Mouse (Mus musculus): ENCODE data around the gene Secisbp2l. TPM values are rescaled to one million over a fixed set of nuclear protein-coding genes. Genes with fewer than 3 reads are reported as not detected.
A peak's percentile ranks its signal among the peaks of the same experiment; 100 is the strongest.

Secisbp2l gene
- polyA plus RNA-seq, 1 experiment = 59.0 TPM

DNA sequence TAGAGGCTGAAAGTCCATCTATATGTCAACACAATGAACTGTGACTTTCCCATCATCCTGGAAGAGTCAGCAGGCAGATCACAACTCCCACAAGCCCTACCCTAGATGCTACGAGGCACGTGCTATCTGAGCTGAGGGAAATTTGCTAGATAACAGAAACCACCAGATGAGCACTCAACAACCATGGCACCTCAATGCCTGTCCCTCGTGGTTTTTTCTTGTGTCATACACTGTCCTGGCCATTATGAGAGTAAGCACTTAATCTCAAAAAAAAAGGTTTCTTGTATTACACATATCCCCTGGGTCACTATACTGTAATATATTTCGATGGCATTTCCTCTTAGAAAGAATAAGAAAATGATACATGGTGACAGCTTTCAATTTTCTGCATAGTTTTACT is 7.8 kb downstream of the Secisbp2l start:
- TF ChIP-seq POLR2A (IDR thresholded peaks at IDR 0.05; ENCODE audit: borderline replicate concordance, low read depth, low read length) (no peak), CTCF (IDR thresholded peaks at IDR 0.05; ENCODE audit: low read depth, low read length) (no peak)
- Histone ChIP-seq H3K4me3 (ENCODE audit: insufficient read depth, low read length) (no peak overlapping the region), H3K4me1 (ENCODE audit: control insufficient read depth, insufficient read depth, low read length) (peaks cover 9% of the 10 kb centered on the region), H3K27ac (ENCODE audit: insufficient read depth, low read depth, low read length) (no peak overlapping the region)

DNA sequence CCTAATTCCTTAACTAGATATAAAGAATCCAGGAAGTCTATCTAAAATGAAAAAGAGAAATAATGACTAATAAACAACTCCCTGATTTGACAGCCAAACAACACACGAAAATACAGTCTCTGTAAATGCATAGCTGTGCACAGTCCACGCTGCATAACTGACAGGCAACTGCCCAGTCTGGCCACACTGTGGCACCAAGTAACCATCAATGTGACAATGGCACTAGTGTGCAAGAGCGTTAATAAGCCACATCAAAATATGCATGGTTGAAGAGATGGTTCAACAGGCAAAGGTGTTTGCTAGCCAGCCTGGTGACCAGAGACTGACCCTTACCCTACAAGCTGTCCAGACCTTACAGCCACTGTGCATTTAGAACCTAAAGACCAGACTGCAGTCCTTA is 17.6 kb downstream of the Secisbp2l start:
- Histone ChIP-seq H3K4me1 (ENCODE audit: control insufficient read depth, insufficient read depth, low read length) (no peaks in the 10 kb centered on the region), H3K27ac (ENCODE audit: insufficient read depth, low read depth, low read length) (no peak overlapping the region), H3K4me3 (ENCODE audit: insufficient read depth, low read length) (no peak overlapping the region)
- TF ChIP-seq CTCF (IDR thresholded peaks at IDR 0.05; ENCODE audit: low read depth, low read length) (no peak), POLR2A (IDR thresholded peaks at IDR 0.05; ENCODE audit: borderline replicate concordance, low read depth, low read length) (no peak)

DNA sequence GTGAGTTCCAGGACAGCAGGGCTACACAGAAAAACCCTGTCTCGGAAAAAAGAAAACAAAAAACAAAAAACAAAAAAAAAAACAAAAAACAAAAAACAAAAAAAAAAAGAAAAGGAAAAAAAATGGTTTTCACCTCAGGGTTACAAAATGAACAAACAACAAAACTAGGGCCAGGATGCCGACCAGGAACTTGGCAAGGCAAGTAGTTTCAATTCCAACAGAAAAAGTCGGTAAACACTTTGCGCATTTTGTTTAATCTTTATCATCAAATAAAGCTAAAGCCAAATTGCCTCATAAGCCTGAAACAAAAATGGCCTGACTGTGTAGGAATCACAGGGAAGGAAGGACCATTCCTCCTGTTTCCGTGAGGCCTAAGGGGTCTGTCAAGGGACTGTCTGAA is 18.1 kb downstream of the Secisbp2l start:
- Histone ChIP-seq H3K27ac (ENCODE audit: insufficient read depth, low read depth, low read length) (no peak overlapping the region), H3K4me1 (ENCODE audit: control insufficient read depth, insufficient read depth, low read length) (no peaks in the 10 kb centered on the region), H3K4me3 (ENCODE audit: insufficient read depth, low read length) (no peak overlapping the region)
- TF ChIP-seq POLR2A (IDR thresholded peaks at IDR 0.05; ENCODE audit: borderline replicate concordance, low read depth, low read length) (no peak), CTCF (IDR thresholded peaks at IDR 0.05; ENCODE audit: low read depth, low read length) (no peak)

DNA sequence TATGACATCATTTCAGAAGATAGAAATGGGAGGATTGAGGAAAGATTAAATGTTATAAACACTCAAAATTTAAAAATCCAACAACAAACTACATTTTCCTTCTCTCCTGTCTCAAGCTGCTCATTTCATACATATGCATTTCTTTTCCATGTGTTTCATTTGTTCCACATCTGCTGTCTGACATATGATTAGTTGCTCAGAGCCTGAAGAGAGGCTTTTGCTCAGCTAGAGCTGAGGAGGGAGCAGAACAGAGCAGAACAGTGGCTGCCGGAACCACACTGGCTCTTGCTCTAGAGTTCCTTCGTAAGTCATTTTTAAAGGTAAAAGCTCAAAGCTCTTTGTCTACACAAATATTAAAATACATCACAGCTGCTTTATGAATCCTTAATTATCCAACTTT is 33.3 kb downstream of the Secisbp2l start:
- TF ChIP-seq POLR2A (IDR thresholded peaks at IDR 0.05; ENCODE audit: borderline replicate concordance, low read depth, low read length) (no peak), CTCF (IDR thresholded peaks at IDR 0.05; ENCODE audit: low read depth, low read length) (no peak)
- no peak overlapping the region for H3K27ac ChIP-seq (ENCODE audit: insufficient read depth, low read depth, low read length)
- 0 out of 2 replicates have a peak, but pooled peaks cover 3% of the 10 kb centered on the region for H3K4me1 ChIP-seq (ENCODE audit: control insufficient read depth, insufficient read depth, low read length)
- H3K4me3 ChIP-seq (ENCODE audit: insufficient read depth, low read length) = no peak overlapping the region

DNA sequence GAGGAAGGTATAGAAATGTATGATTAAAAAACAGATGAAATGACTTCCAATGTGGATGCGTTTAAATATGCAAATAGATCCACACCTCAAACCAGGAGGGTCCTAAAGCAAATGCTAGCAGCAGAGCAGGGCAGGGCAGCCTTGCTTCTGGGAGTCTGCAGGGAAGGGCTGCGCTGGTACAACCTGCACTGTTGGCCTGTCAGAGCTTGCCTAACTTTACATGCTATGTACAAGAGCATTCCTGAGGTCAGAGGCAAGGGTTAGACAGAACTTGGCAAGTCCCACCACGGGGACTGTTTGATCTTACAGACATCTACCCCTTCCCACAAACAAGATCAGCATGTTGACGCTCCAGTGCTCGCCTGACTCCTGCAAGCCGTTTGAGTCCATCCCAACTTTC is 43.3 kb downstream of the Secisbp2l start:
- TF ChIP-seq POLR2A (IDR thresholded peaks at IDR 0.05; ENCODE audit: borderline replicate concordance, low read depth, low read length) = no peak
- TF ChIP-seq CTCF (IDR thresholded peaks at IDR 0.05; ENCODE audit: low read depth, low read length) = no peak
- Histone ChIP-seq H3K27ac (ENCODE audit: insufficient read depth, low read depth, low read length) (no peak overlapping the region), H3K4me1 (ENCODE audit: control insufficient read depth, insufficient read depth, low read length) (peaks cover 6% of the 10 kb centered on the region), H3K4me3 (ENCODE audit: insufficient read depth, low read length) (no peak overlapping the region)

DNA sequence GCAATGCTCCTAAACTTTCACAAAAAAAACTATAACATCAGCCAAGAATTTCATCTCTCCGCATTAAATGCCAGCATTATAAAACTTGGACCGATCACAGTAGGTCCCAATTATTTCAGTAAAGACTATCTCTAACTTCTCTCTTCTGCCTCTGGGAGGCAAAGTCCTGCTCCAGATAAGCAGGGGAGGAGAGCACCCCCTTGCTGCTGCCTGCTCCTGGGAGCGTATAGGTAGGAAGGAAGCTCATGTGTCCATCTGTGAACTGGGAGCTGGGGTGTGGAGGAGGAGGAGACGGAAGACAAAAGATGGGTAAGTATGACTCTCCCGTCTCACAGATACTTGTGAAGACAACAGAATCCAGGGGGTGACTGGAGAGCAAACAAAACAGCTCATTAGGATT is 44.0 kb downstream of the Secisbp2l start:
- Histone ChIP-seq H3K4me3 (ENCODE audit: insufficient read depth, low read length) (no peak overlapping the region), H3K4me1 (ENCODE audit: control insufficient read depth, insufficient read depth, low read length) (peaks cover 6% of the 10 kb centered on the region), H3K27ac (ENCODE audit: insufficient read depth, low read depth, low read length) (no peak overlapping the region)
- no peak for TF ChIP-seq CTCF (IDR thresholded peaks at IDR 0.05; ENCODE audit: low read depth, low read length)
- no peak for TF ChIP-seq POLR2A (IDR thresholded peaks at IDR 0.05; ENCODE audit: borderline replicate concordance, low read depth, low read length)

DNA sequence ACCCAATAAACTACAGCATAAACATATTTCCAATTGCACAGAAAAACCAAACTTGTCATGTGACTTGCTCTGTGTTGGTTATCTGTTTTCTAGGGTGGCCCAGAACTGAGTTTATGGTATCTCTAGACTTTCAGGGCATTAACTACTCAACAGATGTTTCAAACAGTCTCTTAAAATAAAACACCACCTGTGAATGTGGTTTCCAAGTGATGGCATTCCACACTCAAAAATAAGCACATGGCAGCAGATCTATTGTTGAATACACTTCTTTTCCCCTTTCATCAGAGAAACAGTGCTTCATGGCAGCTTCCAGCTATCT is 46.7 kb downstream of the Secisbp2l start:
- peaks cover 6% of the 10 kb centered on the region for H3K4me1 ChIP-seq (ENCODE audit: control insufficient read depth, insufficient read depth, low read length)
- TF ChIP-seq CTCF (IDR thresholded peaks at IDR 0.05; ENCODE audit: low read depth, low read length) = no peak
- TF ChIP-seq POLR2A (IDR thresholded peaks at IDR 0.05; ENCODE audit: borderline replicate concordance, low read depth, low read length) = no peak
- no peak overlapping the region for H3K4me3 ChIP-seq (ENCODE audit: insufficient read depth, low read length)
- no peak overlapping the region for H3K27ac ChIP-seq (ENCODE audit: insufficient read depth, low read depth, low read length)

DNA sequence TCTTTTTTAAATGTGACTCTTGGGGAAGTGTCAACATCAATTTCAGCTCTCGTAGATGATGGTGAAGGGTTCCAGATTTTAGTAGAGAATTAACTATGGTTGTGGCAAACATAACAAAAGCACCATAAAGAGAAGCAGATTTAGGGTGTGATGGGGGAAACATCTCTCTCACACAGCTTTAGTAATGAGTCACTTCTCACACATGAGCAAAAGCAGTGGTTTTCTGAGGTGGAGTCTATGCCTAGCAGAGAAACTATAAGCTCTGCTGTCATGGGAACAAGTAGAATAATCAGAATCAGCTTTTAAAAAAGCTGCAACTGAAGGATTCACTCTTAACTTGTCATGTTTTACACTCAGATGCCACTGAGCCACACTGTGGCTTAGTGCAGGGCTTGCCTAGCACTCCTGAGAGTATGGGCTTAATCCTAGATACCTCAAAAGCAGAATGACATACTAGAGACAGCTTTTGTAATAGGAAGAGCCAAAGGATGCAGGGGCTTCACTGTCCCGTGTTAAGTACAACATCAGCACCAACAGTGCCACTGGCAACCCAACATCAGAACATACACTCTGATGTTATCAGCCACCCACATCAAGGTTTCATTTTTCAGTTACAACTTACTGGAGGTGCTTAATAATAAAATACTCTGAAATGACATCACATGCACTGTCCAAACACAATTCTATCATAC is 47.2 kb downstream of the Secisbp2l start:
- no peak overlapping the region for H3K27ac ChIP-seq (ENCODE audit: insufficient read depth, low read depth, low read length)
- no peak overlapping the region for H3K4me3 ChIP-seq (ENCODE audit: insufficient read depth, low read length)
- no peak for TF ChIP-seq POLR2A (IDR thresholded peaks at IDR 0.05; ENCODE audit: borderline replicate concordance, low read depth, low read length)
- TF ChIP-seq CTCF (IDR thresholded peaks at IDR 0.05; ENCODE audit: low read depth, low read length) = no peak
- peaks cover 6% of the 10 kb centered on the region for H3K4me1 ChIP-seq (ENCODE audit: control insufficient read depth, insufficient read depth, low read length)

DNA sequence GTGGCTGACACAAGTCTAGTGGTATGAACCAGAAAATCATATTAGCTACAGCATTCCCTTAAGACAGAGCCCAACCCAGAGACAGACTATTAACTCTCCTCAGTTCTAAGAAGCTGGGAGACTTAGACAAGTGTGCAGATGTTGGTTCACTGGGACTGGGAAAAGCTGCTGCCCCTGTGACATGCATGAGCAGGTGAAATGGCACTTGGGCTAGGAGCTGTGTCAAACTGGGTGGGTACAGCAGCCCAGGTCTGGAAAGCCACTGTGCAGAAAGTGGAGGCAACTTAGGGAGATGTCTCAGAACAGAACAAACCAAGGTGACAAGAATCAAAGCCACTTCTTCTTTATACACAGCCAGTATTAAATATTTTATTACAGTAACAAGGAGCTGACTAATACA is 47.9 kb downstream of the Secisbp2l start:
- Histone ChIP-seq H3K4me3 (ENCODE audit: insufficient read depth, low read length) (no peak overlapping the region), H3K27ac (ENCODE audit: insufficient read depth, low read depth, low read length) (no peak overlapping the region), H3K4me1 (ENCODE audit: control insufficient read depth, insufficient read depth, low read length) (peaks cover 6% of the 10 kb centered on the region)
- TF ChIP-seq CTCF (IDR thresholded peaks at IDR 0.05; ENCODE audit: low read depth, low read length) (no peak), POLR2A (IDR thresholded peaks at IDR 0.05; ENCODE audit: borderline replicate concordance, low read depth, low read length) (no peak)

DNA sequence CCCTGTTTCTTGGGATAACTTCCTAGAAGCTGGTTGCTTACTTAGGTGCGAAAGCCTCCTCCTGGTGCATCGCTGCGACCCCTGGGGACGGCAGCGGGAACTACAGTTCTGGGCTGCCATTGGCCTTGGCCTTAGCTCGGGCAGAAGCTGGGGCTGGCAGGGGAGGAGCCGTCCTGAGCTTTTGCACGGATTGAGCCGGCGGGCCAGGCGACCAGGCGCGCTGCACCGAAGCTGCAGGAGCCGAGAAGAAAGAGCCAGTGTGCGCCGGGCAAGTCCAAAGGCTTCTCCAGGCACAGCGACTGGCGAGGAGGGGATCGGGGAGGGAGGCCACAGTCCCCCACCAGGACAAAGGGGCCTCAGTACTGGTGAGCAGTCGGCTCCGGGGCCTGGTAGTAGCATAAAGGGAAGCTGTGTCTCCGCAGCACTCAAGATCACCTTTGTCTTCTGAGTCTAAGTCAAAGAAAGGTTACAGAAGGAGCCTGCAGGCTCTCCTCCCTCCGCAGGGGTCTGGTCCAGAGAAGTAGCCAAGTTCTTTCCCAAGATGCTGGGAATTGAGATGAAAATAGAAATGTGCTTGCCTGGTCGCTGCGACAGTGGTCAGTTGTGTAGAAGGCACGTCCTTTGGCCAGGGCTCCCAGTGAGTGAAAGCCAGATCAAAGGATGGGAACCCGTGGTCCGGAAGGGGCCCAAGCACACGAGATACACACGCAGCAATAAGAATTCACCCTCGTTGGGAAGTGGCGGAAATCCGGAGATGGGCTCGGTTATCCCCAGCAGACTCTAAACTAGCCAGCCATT is 50.7 kb downstream of the Secisbp2l start:
- TF ChIP-seq CTCF (IDR thresholded peaks at IDR 0.05; ENCODE audit: low read depth, low read length) = peak; percentile 70
- TF ChIP-seq POLR2A (IDR thresholded peaks at IDR 0.05; ENCODE audit: borderline replicate concordance, low read depth, low read length) = no peak
- H3K4me1 ChIP-seq (ENCODE audit: control insufficient read depth, insufficient read depth, low read length) = peaks cover 6% of the 10 kb centered on the region
- H3K27ac ChIP-seq (ENCODE audit: insufficient read depth, low read depth, low read length) = no peak overlapping the region
- H3K4me3 ChIP-seq (ENCODE audit: insufficient read depth, low read length) = peak overlapping the region; percentile 25
